Mouse (Mus musculus): ENCODE data around the gene Olfr765.
"Not testable (repeated sequence)": the region's sequence is repeated elsewhere in the genome, so short reads cannot be mapped to it uniquely, and the experiment has no call there.

GRCm38 (mm10) chr10:129082810-129083209 lies 33.0 kb upstream of the Olfr765 start, which contains the start of gene Olfr767:
- TF ChIP-seq CTCF (IDR thresholded peaks at IDR 0.05; ENCODE audit: low read depth); EP300 (optimal IDR thresholded peaks at IDR 0.05): not testable (repeated sequence)
